Mouse (Mus musculus) midbrain, embryonic 12.5 days (tissue): ENCODE results near the gene Hcn2. TPM values are rescaled to one million over a fixed set of nuclear protein-coding genes. Genes with fewer than 3 reads are reported as not detected.

ENCODE experiments used
- ATAC-seq: fragments of 200-750 bp; cut with Nextera tagmentation; 2 replicates; pipeline ENCODE4 v1.8.0; 2017; ENCODE audit warnings: low read depth, moderate TSS enrichment, moderate library complexity; ENCODE audit not compliant: low FRiP score
- H3K27ac ChIP-seq: fragments of 300-500 bp; sonication (generic); replicated peaks from 2 replicates; pipeline ENCODE4 v1.5.1; 2016; ENCODE audit warnings: mild to moderate bottlenecking
- H3K27me3 ChIP-seq: fragments of 300-500 bp; sonication (generic); 2 replicates; pipeline ENCODE4 v1.6.1; 2016; ENCODE audit warnings: mild to moderate bottlenecking
- H3K36me3 ChIP-seq: fragments of 300-500 bp; sonication (generic); 2 replicates; pipeline ENCODE4 v1.6.1; 2016
- H3K4me1 ChIP-seq: fragments of 300-500 bp; sonication (generic); 2 replicates; pipeline ENCODE4 v1.6.1; 2016
- H3K4me2 ChIP-seq: fragments of 300-500 bp; sonication (generic); replicated peaks from 2 replicates; pipeline ENCODE4 v1.6.1; 2016; ENCODE audit warnings: mild to moderate bottlenecking, moderate library complexity
- H3K4me3 ChIP-seq: fragments of 300-500 bp; sonication (generic); 2 replicates; pipeline ENCODE4 v1.5.1; 2016; ENCODE audit warnings: mild to moderate bottlenecking
- H3K9ac ChIP-seq: fragments of 300-500 bp; sonication (generic); replicated peaks from 2 replicates; pipeline ENCODE4 v1.6.1; 2016; ENCODE audit warnings: mild to moderate bottlenecking, moderate library complexity
- H3K9me3 ChIP-seq: fragments of 300-500 bp; sonication (generic); 2 replicates; pipeline ENCODE4 v1.6.1; 2016; ENCODE audit warnings: mild to moderate bottlenecking
- WGBS: fragments of 180-500 bp; shearing (Covaris S2); methylation state at CpG from one replicate; pipeline ENCODE4 v1.1.7; 2016; 5-methylcytosine and 5-hydroxymethylcytosine counted together
- polyA plus RNA-seq: library from polyadenylated mRNA; unstranded; fragments of >200 nt; fragmentation: Nextera tagmentation; extraction: Ambion mirVana; gene quantifications from 2 replicates; pipeline ENCODE4 v1.2.1, GENCODE M21; 2016

Hcn2 gene
- polyA plus RNA-seq, 1 experiment from 2014 or later = 0.18 TPM

DNA sequence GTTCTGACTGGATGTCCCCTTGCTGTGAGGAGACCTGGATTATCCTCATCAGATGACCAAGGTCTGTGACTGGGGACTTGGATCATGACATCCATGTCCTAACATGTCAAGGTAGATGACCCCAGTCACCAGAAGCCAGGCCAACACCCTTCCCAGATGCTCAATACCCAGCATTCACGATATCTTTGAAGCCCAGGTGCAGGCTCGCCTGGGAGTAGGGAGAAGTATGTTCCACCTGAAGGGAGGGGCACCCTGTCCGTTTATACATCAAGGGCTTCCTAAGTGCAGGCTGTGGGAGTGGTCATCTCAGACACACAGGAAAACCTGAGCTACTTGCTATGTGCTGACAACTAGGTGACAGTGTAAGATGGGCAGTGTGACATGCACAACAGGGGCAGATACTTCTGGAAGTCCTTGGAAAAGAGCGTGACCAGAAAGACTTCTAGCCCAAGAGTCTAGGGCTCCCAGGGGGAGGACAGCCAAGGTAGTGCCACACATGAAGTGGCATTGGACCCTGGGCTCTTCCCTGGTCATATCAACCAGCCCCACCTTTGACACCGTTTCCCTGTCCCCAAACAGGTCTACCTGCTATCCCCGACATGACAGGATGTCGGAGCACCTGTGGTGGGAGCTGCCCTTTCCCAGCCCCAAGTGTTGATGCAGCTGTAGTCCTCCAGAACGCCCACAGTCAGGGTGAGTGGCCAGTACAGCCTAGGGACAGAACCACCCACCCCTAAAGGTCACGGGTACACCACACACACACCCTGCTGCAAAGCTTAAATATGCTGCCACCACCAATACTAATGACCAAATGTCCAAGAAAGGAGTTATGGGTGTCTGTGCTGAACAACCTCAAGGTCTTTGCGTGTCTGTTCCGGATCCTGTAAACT is 35.6 kb upstream of the Hcn2 start:
- H3K4me2 ChIP-seq = peak overlapping the region; percentile 83
- peak; percentile 56 for ATAC-seq
- H3K27me3 ChIP-seq = peaks cover 3% of the 10 kb centered on the region; the same call in 1 of the 2 replicates
- 41% methylated on average over 11 of the region's 11 CpGs for WGBS
- peak overlapping the region; percentile 41; the same call in 1 of the 2 replicates for H3K9ac ChIP-seq
- H3K4me3 ChIP-seq = peak overlapping the region; percentile 92
- no peaks in the 10 kb centered on the region for H3K9me3 ChIP-seq
- H3K4me1 ChIP-seq = peaks cover 23% of the 10 kb centered on the region
- peak overlapping the region; percentile 83 for H3K27ac ChIP-seq
- peaks cover 29% of the 10 kb centered on the region for H3K36me3 ChIP-seq

DNA sequence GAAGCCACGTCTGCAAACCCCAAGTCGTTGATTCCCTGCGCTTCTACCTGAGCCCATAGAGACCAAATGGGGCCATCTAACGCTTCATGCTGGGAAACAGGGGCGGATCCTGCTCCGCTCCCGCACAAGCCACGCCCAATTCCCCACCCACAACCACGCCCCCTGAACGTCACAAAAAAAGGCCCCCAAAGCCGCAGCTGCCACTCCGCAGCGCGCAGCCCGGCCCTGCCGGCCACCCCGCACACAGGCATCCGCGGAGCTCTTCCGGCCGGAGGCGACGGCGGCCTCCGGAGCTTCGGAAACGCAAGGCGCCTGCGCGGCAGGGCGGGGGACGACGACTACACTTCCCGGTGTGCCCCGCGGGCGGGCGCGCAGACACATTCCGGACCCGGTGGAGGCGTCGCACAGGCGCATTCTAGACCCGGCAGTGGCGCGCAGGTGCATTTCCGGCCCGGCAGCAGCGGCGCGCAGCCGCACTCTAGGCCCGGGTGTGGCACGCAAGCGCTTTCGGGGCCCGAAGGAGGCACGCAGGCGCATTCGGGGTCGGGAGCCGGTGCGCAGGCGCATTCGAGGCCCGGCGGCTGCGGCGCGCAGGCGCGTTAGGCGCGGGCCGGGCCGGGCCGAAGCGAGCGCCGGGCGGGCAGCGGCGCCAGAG is 34.7 kb upstream of the Hcn2 start, which contains the start of gene Cdc34:
TSS of gene Cdc34 (plus strand) at position 605 of the 655 bp plus-strand sequence.
- no peaks in the 10 kb centered on the region for H3K9me3 ChIP-seq
- peak within 1 kb of the TSS; percentile 83 for H3K4me2 ChIP-seq
- H3K27ac ChIP-seq = peak within 1 kb of the TSS; percentile 83
- under 1% methylated on average over 75 of the region's 84 CpGs for WGBS
- H3K4me1 ChIP-seq = peaks cover 23% of the 10 kb centered on the region
- peak within 1 kb of the TSS; percentile 92 for H3K4me3 ChIP-seq
- peaks cover 30% of the 10 kb centered on the region for H3K36me3 ChIP-seq
- H3K27me3 ChIP-seq = peaks cover 3% of the 10 kb centered on the region; the same call in 1 of the 2 replicates
- peak; percentile 93 for ATAC-seq
- peak within 1 kb of the TSS; percentile 87 for H3K9ac ChIP-seq

DNA sequence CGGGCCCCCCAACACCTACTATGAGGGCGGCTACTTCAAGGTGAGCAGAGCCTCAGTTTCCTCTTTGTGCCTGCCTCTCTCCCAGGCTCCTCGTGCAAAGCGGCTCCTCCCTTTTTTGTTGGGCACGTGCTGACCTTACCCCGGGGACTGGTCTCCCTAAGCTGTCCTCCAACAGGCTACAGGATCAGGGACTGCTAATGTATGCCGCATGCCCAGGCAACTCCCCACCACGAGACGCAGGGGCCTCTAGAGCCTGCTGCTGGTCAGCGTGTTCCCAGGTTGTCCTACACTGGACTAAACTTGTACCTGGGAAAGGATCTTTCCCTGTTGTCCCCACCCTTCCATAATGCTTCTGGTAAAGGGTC is 33.9 kb upstream of the Hcn2 start:
- ATAC-seq = peak; percentile 2
- Histone ChIP-seq H3K36me3 (peaks cover 35% of the 10 kb centered on the region), H3K9me3 (no peaks in the 10 kb centered on the region), H3K4me3 (peak overlapping the region; percentile 92), H3K27ac (peak overlapping the region; percentile 83), H3K4me1 (peaks cover 23% of the 10 kb centered on the region), H3K4me2 (peak overlapping the region; percentile 83), H3K27me3 (peaks cover 3% of the 10 kb centered on the region; the same call in 1 of the 2 replicates), H3K9ac (peak overlapping the region; percentile 87)
- 0% methylated on average over 10 of the region's 10 CpGs for WGBS

DNA sequence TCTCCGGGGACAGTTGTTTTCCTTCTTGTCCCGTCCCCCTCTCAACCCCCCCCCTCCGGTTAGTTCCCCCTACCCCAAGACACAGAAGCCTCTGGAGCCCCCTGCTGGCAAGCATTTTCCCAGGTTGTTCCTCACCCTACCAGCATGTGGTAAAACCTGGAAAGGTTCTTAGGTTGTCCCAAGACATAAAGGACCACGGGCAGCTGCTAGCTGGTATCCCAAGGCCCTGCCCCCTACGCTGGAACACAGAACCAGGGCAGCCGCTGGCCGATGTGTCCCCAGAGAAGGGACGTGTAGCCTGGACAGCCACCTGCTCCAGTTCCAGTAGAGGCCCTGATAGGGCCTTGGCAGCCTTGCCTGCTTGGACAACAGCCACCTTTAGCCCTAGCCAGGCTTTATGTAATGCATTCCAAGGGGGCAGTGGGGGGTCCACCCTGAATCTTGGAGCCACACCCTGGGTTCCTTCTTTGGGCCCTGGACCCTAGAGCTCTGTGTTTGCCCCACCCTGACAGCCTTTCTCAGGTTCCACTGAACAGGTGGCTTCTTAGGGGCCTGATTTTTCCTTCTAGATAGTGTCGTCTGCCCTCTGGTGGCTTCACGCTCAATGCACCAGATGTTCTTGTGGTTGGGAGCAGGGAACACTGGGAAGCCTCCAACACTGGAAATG is 33.4 kb upstream of the Hcn2 start:
- H3K36me3 ChIP-seq = peaks cover 40% of the 10 kb centered on the region
- H3K4me3 ChIP-seq = peak overlapping the region; percentile 92
- H3K9ac ChIP-seq = peak overlapping the region; percentile 87
- ATAC-seq = no peak
- no peaks in the 10 kb centered on the region for H3K9me3 ChIP-seq
- H3K4me1 ChIP-seq = peaks cover 23% of the 10 kb centered on the region
- H3K27me3 ChIP-seq = peaks cover 3% of the 10 kb centered on the region; the same call in 1 of the 2 replicates
- H3K4me2 ChIP-seq = peak overlapping the region; percentile 83
- no peak overlapping the region for H3K27ac ChIP-seq
- 7% methylated on average over 10 of the region's 10 CpGs for WGBS

DNA sequence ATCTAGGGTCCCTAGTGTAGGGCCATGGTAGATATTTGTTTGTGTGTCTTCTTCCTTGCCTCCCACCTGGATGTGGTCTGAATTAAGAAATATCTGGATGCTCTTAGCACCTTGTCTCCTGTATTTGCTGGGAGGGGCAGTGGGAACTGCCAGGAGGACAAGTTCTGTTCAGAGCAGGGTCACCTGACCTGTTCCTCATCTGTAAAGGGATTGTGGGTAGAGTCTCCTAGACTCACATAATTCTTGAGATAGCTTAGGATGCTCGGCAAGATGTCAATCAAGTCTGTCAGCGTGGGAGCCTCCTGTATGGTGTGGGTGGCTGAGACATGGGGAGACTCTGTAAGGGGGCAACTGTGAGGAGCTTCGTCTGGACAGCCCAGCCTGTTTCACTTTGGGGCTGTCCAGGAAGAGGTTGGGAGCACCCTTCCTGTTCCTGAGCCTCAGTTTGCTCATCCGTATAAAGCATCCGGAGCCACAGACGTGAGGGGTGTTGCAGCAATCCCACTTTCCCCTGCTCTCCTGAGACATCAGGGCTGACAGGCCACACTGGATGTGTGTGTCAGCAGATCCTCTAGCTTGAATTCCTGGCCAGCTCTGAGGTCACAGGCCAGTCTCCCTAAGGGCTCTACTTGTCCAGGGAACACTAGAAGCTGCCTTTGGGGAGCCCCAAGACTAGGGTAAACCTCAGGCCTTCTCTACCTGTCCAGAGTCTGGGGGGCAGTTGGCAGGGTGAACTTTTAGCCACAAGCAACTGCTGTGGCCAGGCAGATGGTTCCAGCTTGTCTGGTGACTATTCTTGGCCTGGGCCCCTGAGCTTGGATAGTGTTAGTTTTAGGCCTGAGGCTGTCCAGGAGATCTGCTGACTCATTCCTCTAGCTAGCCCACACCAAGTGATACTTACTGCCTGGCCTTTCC is 32.5 kb upstream of the Hcn2 start:
- no peak for ATAC-seq
- no peak overlapping the region for H3K27ac ChIP-seq
- H3K4me2 ChIP-seq = peak overlapping the region; percentile 83
- H3K9ac ChIP-seq = peak overlapping the region; percentile 87; the same call in 1 of the 2 replicates
- no peaks in the 10 kb centered on the region for H3K9me3 ChIP-seq
- H3K4me1 ChIP-seq = peaks cover 23% of the 10 kb centered on the region
- peaks cover 3% of the 10 kb centered on the region; the same call in 1 of the 2 replicates for H3K27me3 ChIP-seq
- H3K36me3 ChIP-seq = peaks cover 50% of the 10 kb centered on the region
- peak overlapping the region; percentile 92 for H3K4me3 ChIP-seq
- 87% methylated on average over 6 of the region's 6 CpGs for WGBS

DNA sequence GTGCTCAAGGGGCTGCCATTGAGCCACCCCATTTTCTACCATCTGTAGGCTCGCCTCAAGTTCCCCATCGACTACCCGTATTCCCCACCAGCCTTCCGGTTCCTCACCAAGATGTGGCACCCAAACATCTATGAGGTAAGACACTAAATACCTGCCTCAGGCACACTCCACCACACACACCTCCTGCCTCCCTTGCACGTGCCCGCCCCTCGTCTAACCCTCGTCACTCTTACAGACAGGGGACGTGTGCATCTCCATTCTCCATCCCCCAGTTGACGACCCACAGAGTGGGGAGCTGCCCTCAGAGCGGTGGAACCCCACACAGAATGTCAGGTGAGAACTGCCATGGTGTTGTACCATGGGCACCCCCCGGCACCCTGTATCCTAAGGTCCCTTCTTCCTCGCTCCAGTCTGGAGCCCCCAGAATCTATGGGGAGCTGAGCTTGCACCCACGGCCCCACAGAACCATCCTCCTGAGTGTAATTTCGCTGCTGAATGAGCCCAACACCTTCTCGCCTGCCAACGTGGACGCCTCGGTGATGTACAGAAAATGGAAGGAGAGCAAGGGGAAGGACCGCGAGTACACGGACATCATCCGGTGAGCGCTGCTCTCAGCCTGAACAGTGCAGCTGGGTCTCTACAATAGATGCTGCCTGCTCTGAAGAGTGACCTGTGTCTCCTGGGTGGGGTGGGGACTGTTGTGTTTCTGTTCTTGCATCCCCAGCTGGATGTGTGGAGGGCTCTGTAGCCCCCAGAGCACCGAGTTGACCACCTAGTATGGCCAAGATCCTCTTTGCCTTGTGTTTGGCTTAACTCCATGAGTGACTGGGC is 31.4 kb upstream of the Hcn2 start:
- peaks cover 55% of the 10 kb centered on the region for H3K36me3 ChIP-seq
- H3K4me3 ChIP-seq = 0 out of 2 replicates have a peak overlapping the region, but pooled peaks have one; percentile 1
- no peaks in the 10 kb centered on the region for H3K9me3 ChIP-seq
- H3K27ac ChIP-seq = no peak overlapping the region
- 0 out of 2 replicates have a peak, but pooled peaks cover 3% of the 10 kb centered on the region for H3K27me3 ChIP-seq
- no peak overlapping the region for H3K9ac ChIP-seq
- 91% methylated on average over 25 of the region's 25 CpGs for WGBS
- H3K4me2 ChIP-seq = no peak overlapping the region
- ATAC-seq = no peak
- peaks cover 23% of the 10 kb centered on the region for H3K4me1 ChIP-seq

DNA sequence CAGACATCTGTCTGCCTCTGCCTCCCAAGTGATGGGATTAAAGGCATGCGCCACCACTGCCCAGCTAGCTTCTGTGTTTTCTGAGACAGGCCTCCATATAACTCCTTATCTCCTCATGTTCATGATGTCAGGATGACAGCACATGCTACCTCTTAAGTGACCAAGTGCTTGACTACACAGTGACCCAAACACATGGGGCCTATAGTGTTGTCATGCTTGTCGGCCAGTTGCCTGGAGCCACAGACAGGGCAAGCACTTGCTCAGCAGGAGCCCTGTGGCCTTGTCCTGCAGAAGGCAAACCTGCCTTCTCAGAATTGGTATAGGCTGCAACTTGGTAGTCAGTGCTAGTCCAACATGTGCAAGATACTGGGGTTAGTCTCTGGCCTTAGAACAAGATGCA is 30.2 kb upstream of the Hcn2 start:
- no peak for ATAC-seq
- H3K27ac ChIP-seq = no peak overlapping the region
- H3K36me3 ChIP-seq = peaks cover 55% of the 10 kb centered on the region
- 93% methylated on average over 2 of the region's 2 CpGs for WGBS
- H3K4me3 ChIP-seq = no peak overlapping the region
- H3K9me3 ChIP-seq = no peaks in the 10 kb centered on the region
- no peak overlapping the region for H3K4me2 ChIP-seq
- H3K27me3 ChIP-seq = no peaks in the 10 kb centered on the region
- peaks cover 18% of the 10 kb centered on the region for H3K4me1 ChIP-seq
- no peak overlapping the region for H3K9ac ChIP-seq

DNA sequence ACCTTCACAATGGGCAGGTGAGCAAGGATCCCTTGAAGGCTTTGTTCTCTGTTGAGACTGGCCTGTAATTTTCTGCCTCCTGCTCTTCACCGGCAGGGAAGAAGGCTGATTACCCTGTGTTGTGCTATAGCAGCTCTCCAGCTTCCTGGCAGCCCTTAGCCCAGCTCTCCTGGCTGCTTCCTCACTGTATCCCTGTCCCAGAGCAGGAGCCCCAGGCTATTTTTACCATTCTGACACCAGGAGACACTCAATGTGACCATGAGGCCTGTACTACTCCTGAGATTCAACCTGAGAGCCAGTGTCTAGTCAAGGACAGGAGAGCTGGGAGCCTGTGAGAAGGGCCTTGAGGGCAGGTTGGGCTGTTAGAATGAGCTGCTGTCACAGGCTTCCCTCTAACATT is 29.7 kb upstream of the Hcn2 start:
- Histone ChIP-seq H3K36me3 (peaks cover 55% of the 10 kb centered on the region), H3K9me3 (no peaks in the 10 kb centered on the region), H3K27me3 (no peaks in the 10 kb centered on the region), H3K9ac (no peak overlapping the region), H3K4me2 (no peak overlapping the region), H3K27ac (no peak overlapping the region), H3K4me1 (peaks cover 17% of the 10 kb centered on the region), H3K4me3 (no peak overlapping the region)
- ATAC-seq = no peak
- WGBS = 85% methylated on average over 1 of the region's 1 CpGs

DNA sequence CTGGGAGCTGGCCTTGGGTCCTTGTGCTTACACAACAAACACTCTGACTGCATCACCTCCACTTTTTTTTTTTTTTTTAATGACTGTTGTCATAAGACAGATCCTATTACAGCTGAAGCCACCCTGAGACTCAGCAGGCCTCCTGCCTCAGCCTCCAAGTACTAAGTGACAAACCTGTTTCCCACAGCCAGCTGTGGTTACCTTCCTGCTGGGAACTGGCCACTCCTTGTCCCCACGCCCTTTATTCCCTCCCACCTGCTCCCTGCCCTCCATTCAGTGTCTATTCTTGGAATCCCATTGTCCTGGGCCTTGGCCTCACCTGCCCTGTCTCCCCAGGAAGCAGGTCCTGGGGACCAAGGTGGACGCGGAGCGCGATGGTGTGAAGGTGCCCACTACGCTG is 28.9 kb upstream of the Hcn2 start:
- Histone ChIP-seq H3K27ac (no peak overlapping the region), H3K36me3 (peaks cover 55% of the 10 kb centered on the region), H3K4me1 (peaks cover 17% of the 10 kb centered on the region), H3K9me3 (peaks cover 6% of the 10 kb centered on the region; the same call in 1 of the 2 replicates), H3K9ac (no peak overlapping the region), H3K4me2 (no peak overlapping the region), H3K27me3 (no peaks in the 10 kb centered on the region), H3K4me3 (no peak overlapping the region)
- no peak for ATAC-seq
- WGBS = 97% methylated on average over 6 of the region's 6 CpGs

DNA sequence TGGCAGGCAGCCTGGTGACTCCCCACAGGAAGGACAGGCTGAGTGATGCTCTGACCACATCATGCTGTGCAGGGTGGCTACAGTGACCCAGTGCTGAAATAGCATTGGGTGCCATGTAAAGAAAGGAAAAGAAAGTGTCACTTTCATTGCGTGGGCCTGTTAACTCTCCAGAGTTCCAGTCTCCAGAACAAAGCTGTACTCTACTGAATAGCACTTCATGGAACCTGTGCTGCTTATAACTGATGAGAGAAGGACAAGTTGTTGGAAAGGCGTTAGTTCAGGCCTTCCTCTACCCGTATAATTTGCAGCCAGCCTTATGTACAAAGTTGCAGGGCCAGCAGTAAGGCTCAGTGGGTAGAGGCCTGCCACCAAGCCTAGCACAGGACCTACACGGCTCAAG is 27.7 kb upstream of the Hcn2 start, which contains the start of gene Gzmm:
TSS of gene Gzmm (plus strand) at position 301 of the 400 bp plus-strand sequence.
- no peak within 1 kb of the TSS for H3K4me2 ChIP-seq
- peaks cover 55% of the 10 kb centered on the region for H3K36me3 ChIP-seq
- H3K27me3 ChIP-seq = no peaks in the 10 kb centered on the region
- 80% methylated on average over 4 of the region's 4 CpGs for WGBS
- ATAC-seq = no peak
- H3K4me3 ChIP-seq = no peak within 1 kb of the TSS
- no peak within 1 kb of the TSS for H3K27ac ChIP-seq
- peaks cover 6% of the 10 kb centered on the region for H3K4me1 ChIP-seq
- peaks cover 6% of the 10 kb centered on the region; the same call in 1 of the 2 replicates for H3K9me3 ChIP-seq
- H3K9ac ChIP-seq = no peak within 1 kb of the TSS
